8 mouse cellular contexts compared by ENCODE assay signal in genomic region chr11:60105593-60106542, GRCm38 (mm10). TPM values are rescaled to one million over a fixed set of nuclear protein-coding genes. Genes with fewer than 3 reads are reported as not detected.
DNase-seq lines count a peak whose midpoint lies in the region; ATAC-seq and TF ChIP-seq lines count a peak whose summit lies in the region.

No protein-coding gene starts in this region.

- intact Hi-C loops in gastrocnemius, postnatal 36 days (cut with DNase I) = loop anchor here (1.0 to 5.0 kb wide), 3 partner anchors 36 to 186 kb away; no protein-coding TSS in a partner anchor

- H3K4me1 ChIP-seq in cortical plate, adult 2 months (ENCODE audit: control insufficient read depth, insufficient read depth, low read length) = peaks cover 17% of the 10 kb centered on the region
- H3K4me1 ChIP-seq in intestine, embryonic 15.5 days (replicated peaks) = peaks cover 45% of the 10 kb centered on the region
- H3K4me1 ChIP-seq in limb, embryonic 10.5 days = peaks cover 45% of the 10 kb centered on the region
- H3K4me1 ChIP-seq in midbrain, embryonic 10.5 days = peaks cover 56% of the 10 kb centered on the region

- no peaks in the 10 kb centered on the region for H3K36me3 ChIP-seq in intestine, embryonic 15.5 days
- 0 out of 2 replicates have a peak, but pooled peaks cover 10% of the 10 kb centered on the region for H3K36me3 ChIP-seq in limb, embryonic 10.5 days
- no peaks in the 10 kb centered on the region for H3K36me3 ChIP-seq in midbrain, embryonic 10.5 days

- no peaks in the 10 kb centered on the region for H3K27me3 ChIP-seq in intestine, embryonic 15.5 days (replicated peaks)
- H3K27me3 ChIP-seq in limb, embryonic 10.5 days (ENCODE audit: low read depth, poor library complexity, severe bottlenecking) = no peaks in the 10 kb centered on the region
- no peaks in the 10 kb centered on the region for H3K27me3 ChIP-seq in midbrain, embryonic 10.5 days (ENCODE audit: low read depth, poor library complexity, severe bottlenecking)

- no peak for TF ChIP-seq CTCF in cortical plate, adult 2 months (IDR thresholded peaks at IDR 0.05; ENCODE audit: extremely low read depth, insufficient read depth, low read length)

- peak overlapping the region; percentile 79 for H3K4me2 ChIP-seq in intestine, embryonic 15.5 days (replicated peaks)

- TF ChIP-seq POLR2A in cortical plate, adult 2 months (IDR thresholded peaks at IDR 0.05; ENCODE audit: extremely low read depth, insufficient read depth, low read length) = peak; percentile 50; the same call in 1 of the 2 replicates

- peak overlapping the region; percentile 100 for H3K9ac ChIP-seq in intestine, embryonic 15.5 days

- H3K27ac ChIP-seq in cortical plate, adult 2 months (ENCODE audit: insufficient read depth, low read length) = peak overlapping the region; percentile 99
- H3K27ac ChIP-seq in intestine, embryonic 15.5 days = peak overlapping the region; percentile 98
- peak overlapping the region; percentile 100 for H3K27ac ChIP-seq in limb, embryonic 10.5 days
- H3K27ac ChIP-seq in midbrain, embryonic 10.5 days (replicated peaks) = peak overlapping the region; percentile 99

- peak overlapping the region; percentile 76 for H3K4me3 ChIP-seq in cortical plate, adult 2 months (ENCODE audit: insufficient read depth, low read length)
- H3K4me3 ChIP-seq in intestine, embryonic 15.5 days (replicated peaks) = peak overlapping the region; percentile 95
- H3K4me3 ChIP-seq in limb, embryonic 10.5 days = peak overlapping the region; percentile 81
- peak overlapping the region; percentile 99 for H3K4me3 ChIP-seq in midbrain, embryonic 10.5 days

- under 1% methylated on average over 87 of the region's 88 CpGs for WGBS in intestine, embryonic 15.5 days
- WGBS in limb, embryonic 10.5 days = under 1% methylated on average over 88 of the region's 88 CpGs
- WGBS in midbrain, embryonic 10.5 days = under 1% methylated on average over 88 of the region's 88 CpGs

- ATAC-seq in intestine, embryonic 15.5 days = peak; percentile 32

- no peaks in the 10 kb centered on the region for H3K9me3 ChIP-seq in intestine, embryonic 15.5 days
- no peaks in the 10 kb centered on the region for H3K9me3 ChIP-seq in limb, embryonic 10.5 days (replicated peaks)
- no peaks in the 10 kb centered on the region for H3K9me3 ChIP-seq in midbrain, embryonic 10.5 days (replicated peaks)

- peak; percentile 76 to 78 for DNase-seq in adrenal gland, adult 18-20 months (ENCODE audit: low spot score in 2 of 2)
- DNase-seq in gastrocnemius, postnatal 36 days = peak; percentile 54 to 72
- peak; percentile 83 for DNase-seq in limb, embryonic 10.5 days (ENCODE audit: low spot score)
- DNase-seq in midbrain, embryonic 10.5 days (ENCODE audit: low spot score) = peak; percentile 78
- peak; percentile 80 for DNase-seq in right cerebral cortex, postnatal 25 days
- DNase-seq in urinary bladder, postnatal 4 days (ENCODE audit: low spot score in 2 of 2) = peak; percentile 65 to 68

RNA-seq across cellular contexts. Expression of gene Rai1, which starts 1.1 kb away (rescaled TPM):
- 10 to 100 TPM; 35.2 to 42.3 TPM for total RNA-seq in adrenal gland, adult 18-20 months (2021)
- polyA plus RNA-seq in cortical plate, adult 2 months (2012; rRNA removed) = 41.8 and 41.9 TPM in 2 replicates
- 10 to 100 TPM; 18.1 to 20.8 TPM for total RNA-seq in gastrocnemius, postnatal 36 days (2021)
- 18.2 and 18.5 TPM in 2 replicates for polyA plus RNA-seq in intestine, embryonic 15.5 days (2015; fragmentation: Nextera tagmentation; extraction: Ambion mirVana)
- 34.3 and 37.3 TPM in 2 replicates for polyA plus RNA-seq in limb, embryonic 10.5 days (2016; fragmentation: Nextera tagmentation; extraction: Ambion mirVana)
- 23.4 and 23.9 TPM in 2 replicates for polyA plus RNA-seq in midbrain, embryonic 10.5 days (2016; fragmentation: Nextera tagmentation; extraction: Ambion mirVana)

RNA-seq across cellular contexts. Expression of gene Pemt, which starts 59.6 kb away (rescaled TPM):
- total RNA-seq in adrenal gland, adult 18-20 months (2021) = 10 to 100 TPM in 1 of 2 experiments, 1 to 10 TPM in 1; 5.5 to 11.1 TPM
- 7.1 TPM in 2 replicates for polyA plus RNA-seq in cortical plate, adult 2 months (2012; rRNA removed)
- total RNA-seq in gastrocnemius, postnatal 36 days (2021) = 1 to 10 TPM; 4.7 to 5.7 TPM
- 8.2 and 8.8 TPM in 2 replicates for polyA plus RNA-seq in intestine, embryonic 15.5 days (2015; fragmentation: Nextera tagmentation; extraction: Ambion mirVana)
- polyA plus RNA-seq in limb, embryonic 10.5 days (2016; fragmentation: Nextera tagmentation; extraction: Ambion mirVana) = 5.3 and 7.5 TPM in 2 replicates
- 8.6 and 10.8 TPM in 2 replicates for polyA plus RNA-seq in midbrain, embryonic 10.5 days (2016; fragmentation: Nextera tagmentation; extraction: Ambion mirVana)

Comparison
In these comparisons a context has a peak if more than half of its experiments do, and no peak if none do; other contexts are left out.
1. Peak in every context shown above with its lines: DNase-seq, ATAC-seq, H3K4me3 ChIP-seq and H3K27ac ChIP-seq.